Mouse (Mus musculus) brain, adult 10 weeks (tissue): ENCODE measurements around the gene Aagab. TPM values are rescaled to one million over a fixed set of nuclear protein-coding genes. Genes with fewer than 3 reads are reported as not detected.

Experiments
- polyA plus RNA-seq: library from polyadenylated mRNA; stranded (reverse); fragments of 350-450 nt; fragmentation: Illumina TruSeq; extraction: RNeasy Lipid Tissue Mini Kit (QIAGEN cat#74804); gene quantifications from one replicate; pipeline ENCODE4 v1.2.3, GENCODE M21; 2015; ENCODE audit warnings: low read depth, low replicate concordance

Gene Aagab
- 33.4 TPM for polyA plus RNA-seq

DNA sequence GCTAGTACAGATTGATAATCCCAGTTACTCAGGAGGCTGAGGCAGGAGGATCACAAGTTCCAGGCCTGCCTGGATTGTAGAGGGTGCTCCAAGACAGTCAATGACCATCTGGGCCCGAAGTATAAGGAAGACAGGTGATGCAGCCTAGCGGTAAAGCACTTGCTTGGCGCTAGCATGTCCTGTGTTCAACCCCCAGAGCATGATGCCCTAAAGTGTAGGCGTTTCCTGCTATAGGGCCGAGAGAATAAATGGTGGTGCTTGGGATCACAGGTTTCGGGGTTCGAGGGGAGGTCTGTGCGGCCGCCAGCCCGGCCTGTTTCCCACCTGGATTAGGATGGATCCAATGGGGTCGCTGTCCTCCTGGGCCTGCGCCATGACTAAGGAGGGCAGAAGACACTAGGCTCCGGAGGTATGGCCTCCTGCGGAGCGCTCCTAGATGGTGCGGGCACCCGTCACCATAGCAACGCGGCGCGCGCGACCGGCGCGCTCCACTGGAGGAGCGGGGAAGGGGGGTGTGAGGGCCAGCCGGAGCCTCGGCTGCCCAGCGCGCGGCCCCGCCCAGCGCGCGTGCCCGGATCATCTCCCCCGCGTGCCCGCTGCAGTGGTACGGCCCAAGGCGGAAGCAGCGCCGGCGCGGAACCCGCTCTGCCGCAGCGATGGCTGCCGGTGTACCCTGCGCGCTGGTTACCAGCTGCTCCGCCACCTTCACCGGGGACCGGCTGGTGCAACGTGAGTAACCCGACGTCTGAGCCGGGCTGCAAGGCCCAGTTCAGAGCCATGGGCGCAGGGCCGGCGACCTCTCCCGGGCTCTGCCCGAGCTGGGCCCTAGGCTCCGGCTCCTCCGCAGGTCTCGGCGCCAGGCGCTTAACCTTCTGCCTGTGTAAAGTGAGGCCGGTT is at the start of gene Aagab, which contains the start of gene Iqch:
Aagab (plus strand) TSS at position 618 of the 897 bp plus-strand sequence.
Iqch (minus strand) TSS at position 451 of the 897 bp plus-strand sequence.

Other genes starting within 250 kb of the Aagab start
- 27.6 TPM for gene Map2k5, start 224.8 kb upstream of the Aagab start, polyA plus RNA-seq
- gene 2300009A05Rik, start 203.4 kb upstream of the Aagab start, polyA plus RNA-seq = 26.3 TPM
- gene Iqch, start 167 bp upstream of the Aagab start, polyA plus RNA-seq = not detected
- 30.6 TPM for gene Smad3, start 155.3 kb downstream of the Aagab start, polyA plus RNA-seq